Mouse (Mus musculus): ENCODE results near the gene Stat4. TPM values are rescaled to one million over a fixed set of nuclear protein-coding genes. Genes with fewer than 3 reads are reported as not detected.

The Stat4 gene
- polyA plus RNA-seq, 1 experiment from 2014 or later: 3.3 TPM

GRCm38 (mm10) chr1:52066694-52067093 is 79.7 kb downstream of the Stat4 start:
- H3K4me2 ChIP-seq: no peak overlapping the region
- no peaks in the 10 kb centered on the region for H3K4me1 ChIP-seq
- no peak overlapping the region for H3K9ac ChIP-seq
- no peak for ATAC-seq (ENCODE audit: borderline replicate concordance, extremely low read depth, low FRiP score, low TSS enrichment)
- WGBS: 47% methylated on average over 3 of the region's 3 CpGs
- no peak overlapping the region for H3K4me3 ChIP-seq
- no peaks in the 10 kb centered on the region for H3K36me3 ChIP-seq
- no peaks in the 10 kb centered on the region for H3K9me3 ChIP-seq
- no peaks in the 10 kb centered on the region for H3K27me3 ChIP-seq
- no peak overlapping the region for H3K27ac ChIP-seq

DNA sequence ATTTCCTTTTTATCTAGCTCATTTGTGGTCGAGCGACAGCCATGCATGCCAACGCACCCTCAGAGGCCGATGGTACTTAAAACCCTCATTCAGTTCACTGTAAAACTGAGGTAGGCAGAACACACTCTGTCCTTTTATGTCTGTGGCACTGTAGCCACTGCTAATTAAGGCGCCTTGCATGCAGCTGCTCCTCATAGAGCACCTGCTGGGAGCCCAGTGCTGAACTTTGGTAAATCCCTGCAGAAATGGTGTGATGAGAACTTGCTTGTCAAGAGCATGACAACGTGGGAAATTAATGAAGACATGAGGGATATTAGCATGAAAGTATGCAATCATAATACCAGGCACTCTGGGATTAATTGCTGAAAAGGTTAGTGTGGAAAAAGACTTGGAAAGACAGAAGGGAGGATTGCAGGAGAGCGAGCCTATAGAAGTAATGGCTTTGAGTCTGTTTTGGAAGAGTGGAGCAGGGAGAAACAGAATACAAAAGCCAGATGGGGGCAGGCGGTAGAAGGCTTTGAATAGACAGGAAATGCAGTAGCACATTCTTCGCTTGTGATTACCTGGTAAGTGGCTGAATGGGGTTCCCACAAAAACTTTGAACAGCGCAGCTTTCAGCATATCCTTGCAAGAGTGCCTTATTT is 92.9 kb downstream of the Stat4 start:
- Histone ChIP-seq H3K4me2 (no peak overlapping the region), H3K4me1 (no peaks in the 10 kb centered on the region), H3K4me3 (no peak overlapping the region), H3K27me3 (no peaks in the 10 kb centered on the region), H3K36me3 (no peaks in the 10 kb centered on the region), H3K9me3 (no peaks in the 10 kb centered on the region), H3K9ac (no peak overlapping the region), H3K27ac (no peak overlapping the region)
- no peak for ATAC-seq (ENCODE audit: borderline replicate concordance, extremely low read depth, low FRiP score, low TSS enrichment)
- WGBS: 34% methylated on average over 10 of the region's 10 CpGs

DNA sequence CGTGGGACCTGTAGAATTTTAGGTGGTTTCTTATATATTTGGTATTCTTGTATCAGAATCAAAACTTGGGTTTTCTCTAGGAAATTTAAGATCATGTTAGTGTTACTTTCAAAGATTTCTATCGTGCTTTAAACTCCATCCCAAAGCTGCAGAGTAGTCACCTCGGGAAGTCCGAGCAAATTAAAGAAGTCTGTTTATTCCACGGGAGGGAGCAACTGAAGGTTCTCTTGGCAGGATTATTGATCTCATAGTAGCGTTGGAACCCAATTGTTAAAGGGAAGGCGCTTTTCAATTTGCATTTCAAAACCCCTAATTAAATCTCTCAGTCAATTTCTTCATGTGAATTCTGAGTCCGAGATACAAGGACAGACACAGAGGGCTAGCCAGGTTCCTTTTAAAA is 93.4 kb downstream of the Stat4 start:
- no peak overlapping the region for H3K4me3 ChIP-seq
- no peak overlapping the region for H3K9ac ChIP-seq
- H3K27me3 ChIP-seq: no peaks in the 10 kb centered on the region
- H3K4me2 ChIP-seq: no peak overlapping the region
- H3K27ac ChIP-seq: no peak overlapping the region
- no peaks in the 10 kb centered on the region for H3K4me1 ChIP-seq
- no peaks in the 10 kb centered on the region for H3K36me3 ChIP-seq
- ATAC-seq (ENCODE audit: borderline replicate concordance, extremely low read depth, low FRiP score, low TSS enrichment): no peak
- 33% methylated on average over 8 of the region's 8 CpGs for WGBS
- no peaks in the 10 kb centered on the region for H3K9me3 ChIP-seq

DNA sequence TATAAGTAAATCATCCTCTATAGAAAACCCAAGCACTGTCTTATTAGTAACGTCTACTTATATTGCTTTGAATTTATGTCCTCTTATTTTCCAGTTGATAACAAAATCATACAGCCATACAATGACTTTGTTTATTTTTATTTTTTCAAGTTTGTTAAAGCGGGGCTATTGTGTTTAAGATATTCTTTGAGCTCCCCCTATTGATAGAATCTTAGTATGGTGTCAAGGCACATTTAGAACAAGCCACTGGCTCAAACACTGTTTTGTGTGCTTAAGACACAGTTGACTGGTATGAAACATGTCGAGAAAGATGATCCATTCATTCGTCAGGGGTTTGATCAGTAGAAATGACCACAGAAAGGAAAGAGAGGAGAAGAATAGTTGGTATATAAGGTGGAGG is 99.3 kb downstream of the Stat4 start:
- Histone ChIP-seq H3K9me3 (no peaks in the 10 kb centered on the region), H3K4me3 (no peak overlapping the region), H3K9ac (no peak overlapping the region), H3K27me3 (no peaks in the 10 kb centered on the region), H3K36me3 (no peaks in the 10 kb centered on the region), H3K27ac (no peak overlapping the region), H3K4me2 (no peak overlapping the region), H3K4me1 (no peaks in the 10 kb centered on the region)
- 18% methylated on average over 4 of the region's 4 CpGs for WGBS
- no peak for ATAC-seq (ENCODE audit: borderline replicate concordance, extremely low read depth, low FRiP score, low TSS enrichment)

DNA sequence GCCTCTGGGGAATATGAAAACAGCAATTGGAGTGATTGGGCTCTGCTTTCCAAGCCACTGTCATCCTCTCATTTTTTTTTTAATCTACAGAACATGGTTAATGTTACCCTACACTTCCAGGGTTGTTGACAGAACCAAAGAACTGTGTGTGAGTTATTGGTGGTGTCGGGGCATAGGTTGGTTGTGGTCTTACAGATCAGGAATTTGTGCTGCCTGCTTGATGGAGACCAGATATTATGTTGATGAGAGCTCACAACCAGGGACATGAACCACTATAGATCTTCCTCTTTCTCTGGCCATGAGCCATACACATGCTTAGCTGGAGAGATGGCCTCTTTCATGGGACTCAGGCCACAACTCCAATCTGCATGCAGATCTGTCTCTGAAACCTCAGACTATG is 100.2 kb downstream of the Stat4 start:
- Histone ChIP-seq H3K4me1 (no peaks in the 10 kb centered on the region), H3K36me3 (no peaks in the 10 kb centered on the region), H3K4me2 (no peak overlapping the region), H3K27ac (no peak overlapping the region), H3K27me3 (no peaks in the 10 kb centered on the region), H3K4me3 (no peak overlapping the region), H3K9ac (no peak overlapping the region), H3K9me3 (no peaks in the 10 kb centered on the region)
- WGBS: 67% methylated on average over 1 of the region's 1 CpGs
- no peak for ATAC-seq (ENCODE audit: borderline replicate concordance, extremely low read depth, low FRiP score, low TSS enrichment)

DNA sequence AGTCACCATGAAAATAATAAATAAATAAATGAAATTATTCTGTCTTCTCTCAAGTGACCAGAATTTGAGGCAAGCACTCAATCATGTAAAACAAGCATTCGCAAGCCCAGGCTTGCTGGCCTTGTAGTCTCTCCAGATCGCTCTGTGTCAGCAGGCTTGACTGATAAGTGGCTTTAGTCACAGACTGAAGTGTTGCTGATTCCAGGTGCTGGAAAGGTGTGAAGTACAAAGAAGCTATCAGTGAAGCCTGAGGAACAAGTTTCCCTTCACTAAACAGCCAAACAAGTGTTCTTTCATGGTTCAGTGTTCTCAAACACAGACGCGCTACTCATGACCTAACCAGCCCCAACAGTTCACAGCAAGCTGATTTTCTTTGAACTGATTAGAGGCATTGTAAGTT is 101.7 kb downstream of the Stat4 start:
- Histone ChIP-seq H3K4me2 (no peak overlapping the region), H3K27me3 (no peaks in the 10 kb centered on the region), H3K4me3 (no peak overlapping the region), H3K9ac (no peak overlapping the region), H3K9me3 (no peaks in the 10 kb centered on the region), H3K27ac (no peak overlapping the region), H3K4me1 (no peaks in the 10 kb centered on the region), H3K36me3 (no peaks in the 10 kb centered on the region)
- no peak for ATAC-seq (ENCODE audit: borderline replicate concordance, extremely low read depth, low FRiP score, low TSS enrichment)
- WGBS: 59% methylated on average over 4 of the region's 4 CpGs

GRCm38 (mm10) chr1:52098618-52099232 is 111.8 kb downstream of the Stat4 start:
- no peaks in the 10 kb centered on the region for H3K36me3 ChIP-seq
- ATAC-seq (ENCODE audit: borderline replicate concordance, extremely low read depth, low FRiP score, low TSS enrichment): no peak
- H3K9me3 ChIP-seq: no peaks in the 10 kb centered on the region
- H3K9ac ChIP-seq: no peak overlapping the region
- no peak overlapping the region for H3K4me3 ChIP-seq
- H3K4me2 ChIP-seq: no peak overlapping the region
- WGBS: 72% methylated on average over 3 of the region's 3 CpGs
- no peak overlapping the region for H3K27ac ChIP-seq
- 0 out of 2 replicates have a peak, but pooled peaks cover 3% of the 10 kb centered on the region for H3K4me1 ChIP-seq
- H3K27me3 ChIP-seq: no peaks in the 10 kb centered on the region

- Histone ChIP-seq H3K4me2 (no peak overlapping the region), H3K36me3 (no peaks in the 10 kb centered on the region), H3K27me3 (no peaks in the 10 kb centered on the region), H3K27ac (no peak overlapping the region), H3K4me1 (0 out of 2 replicates have a peak, but pooled peaks cover 3% of the 10 kb centered on the region), H3K9me3 (no peaks in the 10 kb centered on the region), H3K9ac (no peak overlapping the region), H3K4me3 (no peak overlapping the region)
- ATAC-seq (ENCODE audit: borderline replicate concordance, extremely low read depth, low FRiP score, low TSS enrichment): no peak
- 65% methylated on average over 6 of the region's 6 CpGs for WGBS
Observed at GRCm38 (mm10) chr1:52100496-52100895, 113.5 kb downstream of the Stat4 start.

DNA sequence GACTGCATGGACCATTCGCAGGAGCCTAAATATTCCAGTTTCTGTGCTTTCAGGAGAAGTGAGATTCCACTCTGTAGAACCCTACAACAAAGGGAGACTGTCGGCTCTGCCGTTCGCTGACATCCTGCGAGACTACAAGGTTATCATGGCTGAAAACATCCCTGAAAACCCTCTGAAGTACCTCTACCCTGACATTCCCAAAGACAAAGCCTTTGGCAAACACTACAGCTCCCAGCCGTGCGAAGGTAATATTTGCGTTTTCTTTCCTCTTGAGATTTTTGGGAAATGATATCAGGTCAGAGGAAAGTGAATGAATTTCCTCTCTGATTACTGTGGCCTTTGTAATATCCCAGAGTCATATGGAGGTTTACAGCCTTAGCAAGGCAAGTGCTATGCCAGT is 115.8 kb downstream of the Stat4 start:
- no peaks in the 10 kb centered on the region for H3K36me3 ChIP-seq
- H3K27me3 ChIP-seq: no peaks in the 10 kb centered on the region
- ATAC-seq (ENCODE audit: borderline replicate concordance, extremely low read depth, low FRiP score, low TSS enrichment): peak; percentile 46; the same call in 1 of the 2 replicates
- peak overlapping the region; percentile 68 for H3K27ac ChIP-seq
- H3K4me2 ChIP-seq: no peak overlapping the region
- H3K4me1 ChIP-seq: 0 out of 2 replicates have a peak, but pooled peaks cover 3% of the 10 kb centered on the region
- no peaks in the 10 kb centered on the region for H3K9me3 ChIP-seq
- H3K9ac ChIP-seq: no peak overlapping the region
- no peak overlapping the region for H3K4me3 ChIP-seq
- whole genome bisulfite sequencing: 53% methylated on average over 8 of the region's 8 CpGs

DNA sequence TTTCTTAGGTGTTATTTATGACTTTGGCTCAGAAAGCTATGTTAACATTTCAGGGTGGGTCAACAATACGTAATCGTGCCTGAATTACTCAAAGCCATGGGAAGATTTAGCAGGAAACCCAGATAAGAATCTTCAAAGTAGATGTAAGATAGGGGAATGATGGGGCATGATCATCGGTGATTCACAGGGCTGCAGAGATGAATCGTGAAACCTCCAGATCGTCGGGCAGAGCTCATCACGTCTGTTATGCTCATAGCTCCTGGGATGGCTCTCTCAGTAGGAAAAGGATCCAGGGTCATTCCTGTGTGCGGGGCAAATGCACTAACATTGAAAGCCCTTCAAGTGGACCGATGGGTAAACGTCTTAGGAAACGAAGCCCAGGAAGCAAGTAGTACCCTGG is 120.3 kb downstream of the Stat4 start:
- ATAC-seq (ENCODE audit: borderline replicate concordance, extremely low read depth, low FRiP score, low TSS enrichment): no peak
- H3K4me1 ChIP-seq: 0 out of 2 replicates have a peak, but pooled peaks cover 3% of the 10 kb centered on the region
- H3K4me2 ChIP-seq: no peak overlapping the region
- no peak overlapping the region for H3K27ac ChIP-seq
- no peak overlapping the region for H3K4me3 ChIP-seq
- 78% methylated on average over 11 of the region's 11 CpGs for WGBS
- H3K27me3 ChIP-seq: no peaks in the 10 kb centered on the region
- no peaks in the 10 kb centered on the region for H3K36me3 ChIP-seq
- H3K9me3 ChIP-seq: no peaks in the 10 kb centered on the region
- no peak overlapping the region for H3K9ac ChIP-seq

- Histone ChIP-seq H3K9ac (no peak overlapping the region), H3K27ac (no peak overlapping the region), H3K4me2 (no peak overlapping the region), H3K27me3 (no peaks in the 10 kb centered on the region), H3K36me3 (no peaks in the 10 kb centered on the region), H3K4me3 (no peak overlapping the region), H3K4me1 (peaks cover 5% of the 10 kb centered on the region), H3K9me3 (no peaks in the 10 kb centered on the region)
- WGBS: 49% methylated on average over 3 of the region's 3 CpGs
- ATAC-seq (ENCODE audit: borderline replicate concordance, extremely low read depth, low FRiP score, low TSS enrichment): no peak
Observed at GRCm38 (mm10) chr1:52111217-52111616, 124.3 kb downstream of the Stat4 start.

- Histone ChIP-seq H3K27ac (no peak overlapping the region), H3K4me2 (no peak overlapping the region), H3K4me1 (peaks cover 5% of the 10 kb centered on the region), H3K9ac (no peak overlapping the region), H3K4me3 (no peak overlapping the region), H3K36me3 (no peaks in the 10 kb centered on the region), H3K9me3 (no peaks in the 10 kb centered on the region), H3K27me3 (no peaks in the 10 kb centered on the region)
- no peak for ATAC-seq (ENCODE audit: borderline replicate concordance, extremely low read depth, low FRiP score, low TSS enrichment)
- 81% methylated on average over 1 of the region's 1 CpGs for WGBS
Observed at GRCm38 (mm10) chr1:52112301-52112700, 125.4 kb downstream of the Stat4 start.

All from lung, embryonic 15.5 days (tissue).